Mouse (Mus musculus): ENCODE results near the gene Clic5. TPM values are rescaled to one million over a fixed set of nuclear protein-coding genes. Genes with fewer than 3 reads are reported as not detected.

Clic5 gene
- polyA plus RNA-seq, 2 experiments from 2014 or later = 0.13 TPM; not detected in 1

- no peak for ATAC-seq
These were observed 86.4 kb downstream of the Clic5 start for GRCm38 (mm10) chr17:44274804-44275203.

GRCm38 (mm10) chr17:44288320-44288719, 99.9 kb downstream of the Clic5 start:
- no peak for ATAC-seq

- ATAC-seq = no peak
These were observed 108.8 kb downstream of the Clic5 start for GRCm38 (mm10) chr17:44297221-44297620.

GRCm38 (mm10) chr17:44300236-44300635, 111.9 kb downstream of the Clic5 start:
- no peak for ATAC-seq

- no peak for ATAC-seq
These were observed 112.3 kb downstream of the Clic5 start for GRCm38 (mm10) chr17:44300723-44301122.

GRCm38 (mm10) chr17:44301224-44301811, 112.9 kb downstream of the Clic5 start:
- no peak for ATAC-seq

- ATAC-seq = no peak
These were observed 115.7 kb downstream of the Clic5 start for GRCm38 (mm10) chr17:44304076-44304475.

GRCm38 (mm10) chr17:44309914-44310622, 121.7 kb downstream of the Clic5 start:
- ATAC-seq = no peak

GRCm38 (mm10) chr17:44325314-44325713, 136.9 kb downstream of the Clic5 start:
- no peak for ATAC-seq

GRCm38 (mm10) chr17:44327279-44328146, 139.1 kb downstream of the Clic5 start:
- ATAC-seq = no peak

GRCm38 (mm10) chr17:44328147-44328482, 139.7 kb downstream of the Clic5 start:
- ATAC-seq = no peak

Other genes with a start within 250 kb of the Clic5 start
- gene Enpp5, start 109.8 kb upstream of the Clic5 start, polyA plus RNA-seq (2017; shearing (Covaris generic)) = 1 to 10 TPM; 3.8 to 5.5 TPM
- gene Enpp4, start 82.8 kb upstream of the Clic5 start, polyA plus RNA-seq (2017; shearing (Covaris generic)) = 1 to 10 TPM; 3.6 to 4.2 TPM